Mouse (Mus musculus) 416B (cell line): ENCODE data around the gene Tfpi.
A peak's percentile ranks its signal among the peaks of the same experiment; 100 is the strongest.

ENCODE experiments used
- DNase-seq: peaks from one replicate; pipeline ENCODE4 v3.0.0; 2011; ENCODE audit warnings: low read depth

Gene Tfpi

GRCm38 (mm10) chr2:84474651-84475050, 1.9 kb downstream of the Tfpi start:
- peak; percentile 54 for DNase-seq

GRCm38 (mm10) chr2:84473941-84474530, 2.5 kb downstream of the Tfpi start:
- DNase-seq = no peak

- DNase-seq = peak; percentile 28
Measured at GRCm38 (mm10) chr2:84467391-84467790, 9.2 kb downstream of the Tfpi start.

GRCm38 (mm10) chr2:84464956-84465355, 11.6 kb downstream of the Tfpi start:
- DNase-seq = no peak

- DNase-seq = no peak
Measured at GRCm38 (mm10) chr2:84462411-84462810, 14.2 kb downstream of the Tfpi start.

- DNase-seq = peak; percentile 81
Measured at GRCm38 (mm10) chr2:84459651-84460177, 16.9 kb downstream of the Tfpi start.

- no peak for DNase-seq
Measured at GRCm38 (mm10) chr2:84457221-84457620, 19.4 kb downstream of the Tfpi start.

GRCm38 (mm10) chr2:84455236-84455799, 21.3 kb downstream of the Tfpi start:
- DNase-seq = peak; percentile 91

- DNase-seq = peak; percentile 34
Measured at GRCm38 (mm10) chr2:84454551-84455235, 21.9 kb downstream of the Tfpi start.

GRCm38 (mm10) chr2:84454051-84454450, 22.5 kb downstream of the Tfpi start:
- DNase-seq = peak; percentile 78

- DNase-seq = no peak
Measured at GRCm38 (mm10) chr2:84445499-84445898, 31.1 kb downstream of the Tfpi start.

- DNase-seq = no peak
Measured at GRCm38 (mm10) chr2:84441940-84442339, 34.6 kb downstream of the Tfpi start.

- DNase-seq = peak; percentile 91
Measured at GRCm38 (mm10) chr2:84429724-84430123, 46.9 kb downstream of the Tfpi start.

- peak; percentile 81 for DNase-seq
Measured at GRCm38 (mm10) chr2:84428836-84429235, 47.7 kb downstream of the Tfpi start.

GRCm38 (mm10) chr2:84426531-84426930, 50.0 kb downstream of the Tfpi start:
- DNase-seq = peak; percentile 18

GRCm38 (mm10) chr2:84425138-84425537, 51.4 kb downstream of the Tfpi start, which contains the start of gene Calcrl:
Calcrl (minus strand) TSS chr2:84425411.
- peak; percentile 98 for DNase-seq

- no peak for DNase-seq
Measured at GRCm38 (mm10) chr2:84416501-84416900, 60.1 kb downstream of the Tfpi start.

- DNase-seq = peak; percentile 51
Measured at GRCm38 (mm10) chr2:84409796-84410592, 66.6 kb downstream of the Tfpi start.

- DNase-seq = peak; percentile 71
Measured at GRCm38 (mm10) chr2:84404834-84405233, 71.7 kb downstream of the Tfpi start.

GRCm38 (mm10) chr2:84402713-84403112, 73.9 kb downstream of the Tfpi start:
- DNase-seq = no peak

- DNase-seq = no peak
Measured at GRCm38 (mm10) chr2:84396557-84396956, 80.0 kb downstream of the Tfpi start.

GRCm38 (mm10) chr2:84393236-84393635, 83.3 kb downstream of the Tfpi start:
- peak; percentile 92 for DNase-seq
